Comparison of ENCODE assay signal across 8 mouse cellular contexts in genomic region chr19:59457951-59458742, GRCm38 (mm10). TPM values are rescaled to one million over a fixed set of nuclear protein-coding genes. Genes with fewer than 3 reads are reported as not detected.
A peak's percentile ranks its signal among the peaks of the same experiment; 100 is the strongest.
DNase-seq lines count a peak whose midpoint lies in the region; ATAC-seq and TF ChIP-seq lines count a peak whose summit lies in the region.

Gene Emx2 (plus strand): TSS chr19:59458372.

- TF ChIP-seq CTCF in liver, embryonic 14.5 days (IDR thresholded peaks at IDR 0.05; ENCODE audit: low read depth) = no peak

- peak within 1 kb of the TSS; percentile 84 for H3K27ac ChIP-seq in embryonic facial prominence, embryonic 15.5 days (replicated peaks)
- H3K27ac ChIP-seq in heart, embryonic 16.5 days (ENCODE audit: low read length) = no peak within 1 kb of the TSS
- H3K27ac ChIP-seq in liver, embryonic 14.5 days = no peak within 1 kb of the TSS

- peaks cover 99% of the 10 kb centered on the region for H3K27me3 ChIP-seq in megakaryocyte, embryonic 14.5 days (replicated peaks)
- peaks cover 80% of the 10 kb centered on the region for H3K27me3 ChIP-seq in embryonic facial prominence, embryonic 15.5 days
- H3K27me3 ChIP-seq in heart, embryonic 16.5 days (ENCODE audit: control insufficient read depth, insufficient read depth, low read length) = peaks cover 85% of the 10 kb centered on the region
- H3K27me3 ChIP-seq in liver, embryonic 14.5 days (ENCODE audit: control insufficient read depth, insufficient read depth, low read length) = peaks cover 100% of the 10 kb centered on the region

- peaks cover 30% of the 10 kb centered on the region for H3K4me1 ChIP-seq in megakaryocyte, embryonic 14.5 days
- H3K4me1 ChIP-seq in embryonic facial prominence, embryonic 15.5 days = peaks cover 41% of the 10 kb centered on the region
- peaks cover 11% of the 10 kb centered on the region for H3K4me1 ChIP-seq in heart, embryonic 16.5 days (ENCODE audit: control insufficient read depth, insufficient read depth, low read length)
- H3K4me1 ChIP-seq in liver, embryonic 14.5 days (replicated peaks; ENCODE audit: control insufficient read depth in 2 of 2, insufficient read depth in 2 of 2, low read length in 1 of 2) = no peaks in the 10 kb centered on the region

- peak within 1 kb of the TSS; percentile 72 for H3K4me3 ChIP-seq in megakaryocyte, embryonic 14.5 days (replicated peaks)
- H3K4me3 ChIP-seq in embryonic facial prominence, embryonic 15.5 days (replicated peaks) = peak within 1 kb of the TSS; percentile 47
- H3K4me3 ChIP-seq in heart, embryonic 16.5 days (ENCODE audit: low read length) = peak within 1 kb of the TSS; percentile 16
- no peak within 1 kb of the TSS for H3K4me3 ChIP-seq in liver, embryonic 14.5 days (ENCODE audit: insufficient read depth in 1 of 2, low read depth in 2 of 2, low read length in 2 of 2)

- ATAC-seq in megakaryocyte, adult 5-6 weeks (ENCODE audit: poor library complexity, severe bottlenecking) = no peak
- ATAC-seq in embryonic facial prominence, embryonic 15.5 days (ENCODE audit: insufficient number of reproducible peaks, low FRiP score, low TSS enrichment, low read depth) = peak; percentile 64
- ATAC-seq in heart, embryonic 16.5 days (replicated peaks; ENCODE audit: extremely low read depth, insufficient read depth, low FRiP score) = no peak; the same call in 1 of the 2 replicates
- ATAC-seq in liver, embryonic 14.5 days (ENCODE audit: insufficient read depth) = no peak

- TF ChIP-seq EP300 in liver, embryonic 14.5 days (IDR thresholded peaks at IDR 0.05; ENCODE audit: low read depth) = no peak

- H3K9ac ChIP-seq in embryonic facial prominence, embryonic 15.5 days = peak within 1 kb of the TSS; percentile 57
- H3K9ac ChIP-seq in heart, embryonic 16.5 days (ENCODE audit: low read length) = no peak within 1 kb of the TSS
- H3K9ac ChIP-seq in liver, embryonic 14.5 days (replicated peaks) = no peak within 1 kb of the TSS

- WGBS in embryonic facial prominence, embryonic 15.5 days = under 1% methylated on average over 57 of the region's 58 CpGs
- WGBS in heart, embryonic 16.5 days = under 1% methylated on average over 54 of the region's 58 CpGs
- WGBS in liver, embryonic 14.5 days (ENCODE audit: insufficient replicate concordance) = 1% methylated on average over 58 of the region's 58 CpGs

- no peaks in the 10 kb centered on the region for H3K9me3 ChIP-seq in megakaryocyte, embryonic 14.5 days
- H3K9me3 ChIP-seq in embryonic facial prominence, embryonic 15.5 days (replicated peaks) = no peaks in the 10 kb centered on the region
- no peaks in the 10 kb centered on the region for H3K9me3 ChIP-seq in heart, embryonic 16.5 days (replicated peaks; ENCODE audit: control insufficient read depth, low read length)
- H3K9me3 ChIP-seq in liver, embryonic 14.5 days (ENCODE audit: control insufficient read depth, low read length) = no peaks in the 10 kb centered on the region

- H3K36me3 ChIP-seq in megakaryocyte, embryonic 14.5 days (replicated peaks; ENCODE audit: low read length) = no peaks in the 10 kb centered on the region
- no peaks in the 10 kb centered on the region for H3K36me3 ChIP-seq in embryonic facial prominence, embryonic 15.5 days
- no peaks in the 10 kb centered on the region for H3K36me3 ChIP-seq in heart, embryonic 16.5 days (ENCODE audit: control insufficient read depth, insufficient read depth)
- H3K36me3 ChIP-seq in liver, embryonic 14.5 days (replicated peaks; ENCODE audit: control insufficient read depth, insufficient read depth, low read depth) = no peaks in the 10 kb centered on the region

- peak within 1 kb of the TSS; percentile 60 for H3K4me2 ChIP-seq in embryonic facial prominence, embryonic 15.5 days (replicated peaks)
- H3K4me2 ChIP-seq in heart, embryonic 16.5 days (ENCODE audit: low read depth, low read length) = peak within 1 kb of the TSS; percentile 36
- H3K4me2 ChIP-seq in liver, embryonic 14.5 days (ENCODE audit: low read depth) = peak within 1 kb of the TSS; percentile 4; the same call in 1 of the 2 replicates

- DNase-seq in kidney, postnatal 36 days = peak; percentile 90 to 94
- DNase-seq in liver, embryonic 14.5 days (ENCODE audit: low read depth in 3 of 3, low spot score in 3 of 3) = no peak
- peak; percentile 50 to 57 for DNase-seq in right cerebral cortex, postnatal 36 days (ENCODE audit: low spot score in 2 of 2)
- DNase-seq in spleen, postnatal 4 days (ENCODE audit: low spot score in 2 of 2) = no peak

RNA-seq across cellular contexts. Expression of gene Emx2, which starts in this region (rescaled TPM):
- not detected in 2 replicates for polyA plus RNA-seq in megakaryocyte, embryonic 14.5 days (2012; ENCODE audit: insufficient read depth, low replicate concordance)
- total RNA-seq in megakaryocyte, adult 5-6 weeks (2015) = not detected in 2 replicates
- total RNA-seq in megakaryocyte, adult 5-6 weeks (2017) = not detected in 2 replicates
- 15.6 and 18.2 TPM in 2 replicates for polyA plus RNA-seq in embryonic facial prominence, embryonic 15.5 days (2015; fragmentation: Nextera tagmentation; extraction: Ambion mirVana)
- not detected in 2 replicates for polyA plus RNA-seq in heart, embryonic 16.5 days (2015; fragmentation: Nextera tagmentation; extraction: Ambion mirVana)
- polyA plus RNA-seq in liver, embryonic 14.5 days (2012; rRNA removed) = 0.01 and 0.06 TPM in 2 replicates
- polyA plus RNA-seq in liver, embryonic 14.5 days (2014; fragmentation: Nextera tagmentation; extraction: Ambion mirVana) = not detected in 2 replicates

Comparison
In these comparisons a context has a peak if more than half of its experiments do, and no peak if none do; other contexts are left out.
1. RNA of gene Emx2 (polyA plus RNA-seq): 15.6 to 18.2 TPM in embryonic facial prominence, embryonic 15.5 days; 0.01 to 0.06 TPM in liver, embryonic 14.5 days, not detected in megakaryocyte, embryonic 14.5 days and not detected in heart, embryonic 16.5 days; every median in the first group is over 10 times any median in the second.
2. H3K4me3 ChIP-seq: peak in megakaryocyte, embryonic 14.5 days (single experiment), embryonic facial prominence, embryonic 15.5 days (single experiment) and heart, embryonic 16.5 days (single experiment); none in liver, embryonic 14.5 days (0 of 2).
3. H3K4me2 ChIP-seq: peak in every context shown above with its lines; median percentile 60 in embryonic facial prominence, embryonic 15.5 days; 36 in heart, embryonic 16.5 days; 4 in liver, embryonic 14.5 days.
4. DNase-seq: peak in kidney, postnatal 36 days (2 of 2) and right cerebral cortex, postnatal 36 days (2 of 2); none in liver, embryonic 14.5 days (0 of 3) and spleen, postnatal 4 days (0 of 2).